Mouse (Mus musculus) liver, adult (tissue): Measurements from ENCODE around the gene Ighmbp2.

Experiments used
- GATA4 ChIP-seq: IDR thresholded peaks from 2 replicates; pipeline ENCODE4 v1.6.1; 2014; ENCODE audit warnings: mild to moderate bottlenecking, low read length; ENCODE audit not compliant: insufficient replicate concordance

Ighmbp2 gene

DNA sequence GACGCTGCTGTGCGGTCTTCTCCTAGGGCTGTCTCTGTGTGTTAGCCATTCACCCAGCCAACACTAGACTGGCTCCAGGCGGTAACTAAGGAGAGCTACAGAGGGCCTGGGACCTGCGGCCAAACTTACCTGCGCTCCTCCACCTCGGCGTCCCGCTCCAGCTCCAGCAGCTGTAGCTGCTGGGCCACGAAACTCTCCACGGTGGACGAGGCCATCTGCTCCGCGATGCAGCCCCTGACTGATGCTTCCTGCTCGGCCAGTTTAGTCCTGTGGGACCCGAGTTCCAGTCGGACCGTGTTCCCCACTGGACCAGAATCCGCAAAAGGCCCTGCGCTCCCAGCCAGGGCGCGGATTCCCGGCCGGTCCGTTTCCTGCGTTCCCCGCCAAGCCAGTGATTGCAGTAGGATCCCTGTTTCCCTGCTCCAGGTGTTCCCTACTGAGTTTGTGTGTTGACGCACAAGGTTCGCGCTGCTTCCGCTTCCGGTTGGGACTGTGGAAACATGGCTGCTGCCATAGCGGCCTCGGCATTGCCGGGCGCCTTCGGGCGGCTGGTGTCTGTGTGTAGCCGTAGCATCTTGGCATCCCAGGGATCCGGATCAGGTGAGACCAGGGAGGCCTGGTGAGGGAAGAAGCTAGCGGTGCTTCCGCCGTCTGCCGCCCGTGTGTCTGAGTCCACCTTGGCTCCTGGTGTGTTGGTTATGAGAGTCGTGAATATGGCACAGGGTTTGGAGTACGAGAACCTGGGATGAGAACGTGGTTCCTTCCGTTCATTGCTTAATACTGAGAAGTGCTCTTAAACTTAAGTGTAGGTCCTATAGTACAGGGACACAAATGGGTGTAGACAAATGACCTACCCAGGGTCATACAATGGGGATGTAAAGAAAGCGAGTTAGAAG is at the start of gene Ighmbp2, which contains the start of gene Mrpl21:
Ighmbp2 (minus strand) TSS at position 446 of the 896 bp plus-strand sequence.
Mrpl21 (plus strand) TSS at position 330 of the 896 bp plus-strand sequence.
- TF ChIP-seq GATA4 = peak; percentile 56; the same call in 1 of the 2 replicates

- no peak for TF ChIP-seq GATA4
Observed at GRCm38 (mm10) chr19:3326479-3327047, 43.7 kb upstream of the Ighmbp2 start.

- no peak for TF ChIP-seq GATA4
Observed at GRCm38 (mm10) chr19:3325771-3326478, 43.1 kb upstream of the Ighmbp2 start.

DNA sequence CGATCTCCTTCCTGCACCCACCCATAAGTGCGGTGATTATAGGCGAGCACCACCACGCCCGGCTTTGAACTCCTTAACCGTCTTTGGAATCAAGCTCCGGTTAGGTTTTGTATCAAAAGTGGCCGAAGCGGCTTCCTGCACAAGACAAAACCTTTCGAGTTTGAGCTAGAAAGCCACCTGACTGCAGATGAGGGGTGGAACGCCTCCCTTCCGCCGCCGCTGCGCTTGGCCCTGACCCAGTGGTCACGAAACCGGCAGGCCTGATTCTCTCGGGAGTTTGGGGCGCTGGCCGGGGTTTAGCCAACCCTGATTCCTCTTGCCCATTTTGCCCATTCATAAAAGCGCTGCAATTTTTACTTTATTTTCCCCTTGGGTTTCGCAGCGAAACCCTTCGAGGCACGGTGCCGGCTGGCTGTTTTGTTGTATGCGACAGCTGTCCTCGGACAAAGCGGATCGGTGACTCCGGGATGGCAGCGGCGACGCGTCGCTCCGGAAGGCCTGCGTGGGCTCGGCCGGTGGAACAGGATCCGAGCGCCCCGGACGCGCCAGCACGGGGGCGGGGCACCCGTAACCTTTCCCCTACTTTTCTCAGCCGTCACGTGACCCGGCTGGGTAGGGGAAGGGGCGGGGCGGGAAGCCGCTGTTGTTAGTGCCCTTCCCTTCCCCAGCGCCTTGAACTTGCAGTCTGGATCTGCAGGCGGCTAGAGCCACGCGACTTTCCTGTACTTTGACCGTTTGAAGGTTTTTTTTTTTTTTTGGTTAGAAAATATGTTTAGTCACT is 42.3 kb upstream of the Ighmbp2 start:
- TF ChIP-seq GATA4 = no peak; the same call in 1 of the 2 replicates

GRCm38 (mm10) chr19:3324271-3324811 is 41.5 kb upstream of the Ighmbp2 start:
- no peak for TF ChIP-seq GATA4

GRCm38 (mm10) chr19:3323753-3324270 is 41.0 kb upstream of the Ighmbp2 start:
- no peak for TF ChIP-seq GATA4

DNA sequence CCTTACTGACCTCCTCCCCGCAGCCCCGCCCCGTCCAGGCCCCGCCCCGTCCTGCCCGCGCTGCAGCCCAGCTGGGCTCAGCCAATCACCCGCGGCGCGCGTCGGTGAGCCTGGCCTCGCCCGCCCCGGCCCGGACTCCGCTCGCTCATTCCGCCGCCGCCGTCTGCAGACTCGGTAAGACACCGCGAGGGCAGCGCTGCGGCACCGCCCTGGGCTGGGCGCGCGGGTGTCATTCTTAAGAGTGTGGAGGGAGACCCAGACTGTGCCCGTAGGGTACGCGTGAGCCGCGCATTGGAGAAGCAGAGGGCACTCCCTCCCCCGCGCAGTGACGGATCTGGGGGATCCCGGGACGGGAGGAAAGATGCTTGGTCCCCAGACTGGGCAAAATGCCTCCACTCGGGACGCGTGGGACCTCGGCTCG is 40.4 kb upstream of the Ighmbp2 start:
- no peak for TF ChIP-seq GATA4

GRCm38 (mm10) chr19:3322261-3322969 is 39.6 kb upstream of the Ighmbp2 start, which contains the start of gene Cpt1a:
Cpt1a (plus strand) TSS chr19:3322334.
- TF ChIP-seq GATA4 = no peak

GRCm38 (mm10) chr19:3321617-3322016 is 38.8 kb upstream of the Ighmbp2 start:
- no peak for TF ChIP-seq GATA4

GRCm38 (mm10) chr19:3320801-3321200 is 38.0 kb upstream of the Ighmbp2 start:
- 0 out of 2 replicates have a peak, but pooled peaks have one; percentile 40 for TF ChIP-seq GATA4

DNA sequence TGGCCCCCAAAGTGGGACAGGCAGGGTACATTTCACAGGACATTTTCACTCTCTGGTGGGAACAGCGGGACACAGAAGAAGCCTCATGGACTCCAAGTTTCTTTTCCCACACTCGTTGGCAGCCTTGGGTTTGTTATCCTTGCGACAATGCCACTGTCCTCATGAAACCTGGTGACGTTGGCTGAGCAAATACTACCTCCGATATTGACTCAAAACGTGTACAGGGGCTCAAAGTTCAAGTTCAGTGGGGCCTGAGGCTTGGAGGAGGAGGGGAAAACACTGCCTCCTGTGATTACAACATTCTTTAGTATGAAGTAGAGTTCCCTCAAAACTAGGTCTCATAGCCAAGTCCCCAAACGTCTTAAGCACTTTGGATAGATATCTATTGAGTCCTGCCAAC is 37.3 kb upstream of the Ighmbp2 start:
- TF ChIP-seq GATA4 = no peak

- TF ChIP-seq GATA4 = no peak
Observed at GRCm38 (mm10) chr19:3319341-3319740, 36.5 kb upstream of the Ighmbp2 start.

DNA sequence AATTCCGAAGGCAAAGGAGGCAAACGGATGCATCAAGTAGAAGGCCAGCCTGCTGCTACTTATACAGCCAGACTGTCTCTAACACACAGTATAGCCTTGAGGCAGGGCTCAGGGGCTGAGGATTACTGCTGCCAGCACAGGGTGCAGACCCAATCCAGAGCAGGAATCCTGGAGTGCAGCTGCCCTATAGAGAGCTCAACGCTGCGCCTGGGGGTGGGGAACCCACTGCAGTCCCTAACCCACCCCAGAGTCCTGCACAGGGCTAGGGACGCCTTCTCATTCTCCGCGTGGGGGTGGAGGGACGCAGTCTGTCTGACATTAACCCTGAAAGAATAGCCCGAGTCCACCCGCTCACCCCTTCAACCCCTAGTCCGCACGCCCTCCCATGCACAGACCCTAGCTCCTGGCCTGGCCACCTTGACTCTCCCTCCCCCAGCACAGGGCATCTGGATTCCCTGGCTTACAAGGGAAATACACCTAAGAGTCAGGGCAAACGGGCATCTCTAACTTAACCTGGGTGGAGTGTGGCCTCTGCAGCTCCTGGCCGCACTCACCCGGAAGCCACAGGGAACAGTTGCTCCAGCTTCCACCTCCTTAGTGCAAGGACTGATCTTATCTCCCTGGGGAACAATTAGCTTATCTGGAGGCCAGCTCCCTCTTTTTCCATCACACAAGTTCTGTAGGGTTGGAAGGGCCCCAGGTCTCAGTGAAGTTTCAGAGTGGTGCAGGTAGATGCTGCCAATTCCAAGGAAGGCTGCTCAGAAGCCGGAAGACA is 24.5 kb upstream of the Ighmbp2 start:
- no peak for TF ChIP-seq GATA4
